Mouse (Mus musculus) G1E (cell line): ENCODE data around the gene Mfn2. TPM values are rescaled to one million over a fixed set of nuclear protein-coding genes. Genes with fewer than 3 reads are reported as not detected.

Source experiments
- ATAC-seq: 2 replicates; pipeline ENCODE4 v1.8.0; 2016; ENCODE audit warnings: mild to moderate bottlenecking; ENCODE audit not compliant: insufficient number of reproducible peaks, poor library complexity, low FRiP score, severe bottlenecking; ENCODE audit errors: extremely low read depth
- DNase-seq: peaks from one replicate; pipeline ENCODE4 v3.0.0; 2012; ENCODE audit warnings: low spot score
- H3K27me3 ChIP-seq: 2 replicates; pipeline ENCODE4 v1.6.1; 2012; ENCODE audit warnings: mild to moderate bottlenecking, low read length, inconsistent platforms; ENCODE audit not compliant: insufficient read depth
- H3K36me3 ChIP-seq: replicated peaks from 2 replicates; pipeline ENCODE3; 2012; ENCODE audit warnings: mild to moderate bottlenecking, inconsistent platforms
- H3K4me1 ChIP-seq: 2 replicates; pipeline ENCODE4 v1.6.1; 2012; ENCODE audit warnings: low read depth, low read length, inconsistent platforms, mixed read lengths; ENCODE audit not compliant: insufficient read depth
- H3K4me3 ChIP-seq: 2 replicates; pipeline ENCODE4 v1.5.1; 2012; ENCODE audit warnings: low read depth, mild to moderate bottlenecking, inconsistent platforms, low read length, moderate library complexity, mixed read lengths
- H3K9me3 ChIP-seq: replicated peaks from 2 replicates; pipeline ENCODE4 v1.6.1; 2012; ENCODE audit warnings: inconsistent platforms
- CTCF ChIP-seq: IDR thresholded peaks from 2 replicates; pipeline ENCODE4 v1.5.1; 2012; ENCODE audit warnings: low read depth, low read length, inconsistent platforms, mixed read lengths
- GATA1 ChIP-seq: IDR thresholded peaks from 2 replicates; pipeline ENCODE4 v1.6.1; 2012; ENCODE audit warnings: borderline replicate concordance, low read length, inconsistent platforms, mixed read lengths
- GATA2 ChIP-seq: IDR thresholded peaks from 2 replicates; pipeline ENCODE4 v1.6.1; 2012; ENCODE audit warnings: low read depth, low read length, inconsistent platforms, borderline replicate concordance
- POLR2AphosphoS5 ChIP-seq: IDR thresholded peaks from 2 replicates; pipeline ENCODE4 v1.6.1; 2012; ENCODE audit warnings: low read depth, low read length, inconsistent platforms; ENCODE audit not compliant: insufficient replicate concordance
- TAL1 ChIP-seq: conservative IDR thresholded peaks from 2 replicates; pipeline ENCODE4 v1.6.1; 2012; ENCODE audit warnings: low read depth, low read length, inconsistent platforms, mixed read lengths
- polyA plus RNA-seq: library from polyadenylated mRNA; stranded (reverse); fragments of >175 nt; gene quantifications from 2 replicates; pipeline ENCODE4 v1.2.3, GENCODE M21; 2012
- total RNA-seq, 2 experiments: library from RNA; stranded (forward) in 1 of 2; stranded (reverse) in 1 of 2; fragments of 200-1000 nt in 1 of 2; fragments of >200 nt in 1 of 2; fragmentation: Nextera tagmentation in 1 of 2; gene quantifications; 2 replicates each; pipeline ENCODE4 v1.2.3; 2014 to 2017

Gene Mfn2
- total and polyA plus RNA-seq, 3 experiments = 18.3 to 21.0 (median 18.9) TPM

GRCm38 (mm10) chr4:147888237-147888636 lies 16.3 kb downstream of the Mfn2 start:
- no peaks in the 10 kb centered on the region for H3K27me3 ChIP-seq
- no peak overlapping the region for H3K4me3 ChIP-seq
- DNase-seq (no peak), ATAC-seq (no peak)
- no peak for TF ChIP-seq POLR2AphosphoS5
- TF ChIP-seq GATA1 = no peak
- TF ChIP-seq CTCF = no peak
- no peak for TF ChIP-seq TAL1
- TF ChIP-seq GATA2 = no peak
- H3K36me3 ChIP-seq = peaks cover 93% of the 10 kb centered on the region
- H3K9me3 ChIP-seq = no peaks in the 10 kb centered on the region
- no peaks in the 10 kb centered on the region for H3K4me1 ChIP-seq

DNA sequence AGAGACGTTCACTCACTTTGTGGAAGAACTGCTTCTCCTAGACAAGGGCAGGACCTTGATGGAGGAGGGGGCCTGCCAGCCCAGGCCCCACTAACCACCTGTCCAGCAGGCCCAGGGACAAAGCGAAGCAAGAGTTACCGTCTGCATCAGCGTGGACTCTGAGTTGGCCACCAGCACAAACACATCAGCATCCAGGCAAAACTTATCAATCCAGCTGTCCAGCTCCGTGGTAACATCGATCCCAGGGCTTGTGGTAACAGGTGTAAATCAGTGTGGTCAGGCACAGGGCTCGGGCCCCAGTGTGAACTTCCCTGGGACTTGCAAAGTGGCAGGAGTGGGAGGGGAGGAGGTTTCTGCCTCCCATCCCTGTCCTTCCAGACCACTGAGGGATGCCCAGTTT lies 17.2 kb downstream of the Mfn2 start:
- Histone ChIP-seq H3K4me3 (no peak overlapping the region), H3K36me3 (peaks cover 94% of the 10 kb centered on the region), H3K9me3 (no peaks in the 10 kb centered on the region), H3K27me3 (no peaks in the 10 kb centered on the region), H3K4me1 (no peaks in the 10 kb centered on the region)
- ATAC-seq = no peak
- TF ChIP-seq GATA1 = no peak
- TF ChIP-seq GATA2 = no peak
- no peak for TF ChIP-seq CTCF
- no peak for DNase-seq

- Histone ChIP-seq H3K27me3 (no peaks in the 10 kb centered on the region), H3K4me1 (no peaks in the 10 kb centered on the region), H3K36me3 (peaks cover 94% of the 10 kb centered on the region), H3K9me3 (no peaks in the 10 kb centered on the region), H3K4me3 (no peak overlapping the region)
- no peak for DNase-seq
- no peak for ATAC-seq
- no peak for TF ChIP-seq GATA2
- no peak for TF ChIP-seq POLR2AphosphoS5
- no peak for TF ChIP-seq GATA1
- TF ChIP-seq CTCF = no peak
- no peak for TF ChIP-seq TAL1
Measured at GRCm38 (mm10) chr4:147886158-147886557, 18.3 kb downstream of the Mfn2 start.

- Histone ChIP-seq H3K4me1 (no peaks in the 10 kb centered on the region), H3K4me3 (no peak overlapping the region), H3K9me3 (no peaks in the 10 kb centered on the region), H3K36me3 (peaks cover 90% of the 10 kb centered on the region), H3K27me3 (no peaks in the 10 kb centered on the region)
- TF ChIP-seq GATA1 = no peak
- TF ChIP-seq POLR2AphosphoS5 = no peak
- TF ChIP-seq TAL1 = no peak
- no peak for TF ChIP-seq CTCF
- TF ChIP-seq GATA2 = no peak
- DNase-seq (no peak), ATAC-seq (no peak)
Measured at GRCm38 (mm10) chr4:147884138-147884537, 20.4 kb downstream of the Mfn2 start.

DNA sequence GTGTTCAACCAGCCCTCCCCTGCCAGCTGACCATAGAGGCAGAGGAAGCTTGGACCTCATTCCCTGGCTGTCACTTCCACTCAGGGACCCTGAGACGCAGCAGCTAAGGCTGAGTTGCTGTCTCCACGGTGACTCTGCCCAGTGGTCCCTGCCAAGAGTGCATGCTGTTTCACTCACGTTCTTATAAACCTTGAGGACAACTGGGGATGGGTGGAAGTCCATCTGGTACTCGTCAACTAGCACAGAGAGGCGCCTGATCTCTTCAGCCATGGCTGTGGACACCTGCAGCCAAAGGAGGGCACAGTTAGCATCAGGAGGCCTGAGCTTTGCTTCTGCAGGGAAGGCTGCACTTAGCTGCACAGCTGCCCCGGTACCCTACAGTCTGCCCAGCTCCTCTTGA lies 21.5 kb downstream of the Mfn2 start:
- Histone ChIP-seq H3K4me3 (no peak overlapping the region), H3K9me3 (no peaks in the 10 kb centered on the region), H3K27me3 (no peaks in the 10 kb centered on the region), H3K36me3 (peaks cover 92% of the 10 kb centered on the region), H3K4me1 (no peaks in the 10 kb centered on the region)
- ATAC-seq (no peak), DNase-seq (no peak)
- TF ChIP-seq CTCF = no peak
- no peak for TF ChIP-seq POLR2AphosphoS5
- no peak for TF ChIP-seq TAL1
- no peak for TF ChIP-seq GATA1
- TF ChIP-seq GATA2 = no peak

DNA sequence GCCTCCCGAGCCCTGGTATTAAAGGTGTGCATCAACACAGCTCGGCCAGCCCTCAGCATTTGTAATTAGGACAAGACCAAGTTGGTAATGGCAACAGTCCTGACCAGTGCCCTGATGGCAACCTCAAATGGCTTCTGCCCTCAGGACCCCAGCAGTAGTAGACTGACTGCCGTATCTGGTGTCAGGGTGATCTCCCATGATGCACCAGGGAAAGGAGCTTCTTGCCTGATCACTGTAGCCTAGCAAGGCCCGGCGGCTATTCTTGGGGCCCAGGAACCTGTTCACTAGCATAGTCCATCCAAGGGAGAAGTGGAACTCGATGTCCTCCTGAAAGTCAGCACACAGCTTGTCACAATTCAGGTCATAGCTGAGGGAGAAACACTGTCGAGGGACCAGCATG lies 22.7 kb downstream of the Mfn2 start:
- no peak for DNase-seq
- no peak for ATAC-seq
- H3K27me3 ChIP-seq = no peaks in the 10 kb centered on the region
- no peaks in the 10 kb centered on the region for H3K4me1 ChIP-seq
- H3K4me3 ChIP-seq = no peak overlapping the region
- peaks cover 89% of the 10 kb centered on the region for H3K36me3 ChIP-seq
- TF ChIP-seq CTCF = no peak
- TF ChIP-seq POLR2AphosphoS5 = no peak
- TF ChIP-seq TAL1 = no peak
- no peak for TF ChIP-seq GATA1
- TF ChIP-seq GATA2 = no peak
- no peaks in the 10 kb centered on the region for H3K9me3 ChIP-seq

DNA sequence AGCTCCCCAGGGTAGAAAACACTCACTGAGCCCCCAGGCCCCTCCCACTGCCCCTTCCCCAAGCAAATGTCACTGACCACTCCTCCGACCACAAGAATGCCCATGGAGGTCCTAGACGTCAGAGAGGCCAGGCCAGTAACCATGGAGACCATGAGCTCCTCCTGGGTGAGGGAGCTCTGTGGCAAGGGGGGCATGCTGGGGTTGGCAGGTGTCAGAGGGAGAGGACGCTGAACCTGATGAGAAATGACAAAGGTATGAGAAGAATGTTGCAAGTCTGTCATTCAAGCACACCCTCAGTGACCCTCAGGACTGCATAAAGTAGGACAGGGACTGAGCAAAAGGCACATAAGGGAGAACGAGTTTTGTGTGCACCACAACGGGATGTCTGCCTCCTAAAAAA lies 24.6 kb downstream of the Mfn2 start:
- Histone ChIP-seq H3K4me1 (peaks cover 11% of the 10 kb centered on the region), H3K4me3 (no peak overlapping the region), H3K36me3 (peaks cover 89% of the 10 kb centered on the region), H3K9me3 (no peaks in the 10 kb centered on the region), H3K27me3 (no peaks in the 10 kb centered on the region)
- no peak for DNase-seq
- TF ChIP-seq GATA1 (no peak), TAL1 (no peak), POLR2AphosphoS5 (no peak), GATA2 (no peak), CTCF (no peak)
- ATAC-seq = no peak
